Mouse (Mus musculus) liver, embryonic 14.5 days (tissue): ENCODE results near the gene Kntc1. TPM values are rescaled to one million over a fixed set of nuclear protein-coding genes. Genes with fewer than 3 reads are reported as not detected.

Source experiments
- ATAC-seq: fragments of 200-750 bp; cut with Nextera tagmentation; 2 replicates; pipeline ENCODE4 v1.8.0; 2017; ENCODE audit warnings: moderate number of reproducible peaks, mild to moderate bottlenecking, moderate library complexity; ENCODE audit not compliant: insufficient read depth
- DNase-seq, 3 experiments: peaks; one replicate each; pipeline ENCODE4 v3.0.0-alpha.2; 2012 to 2013; ENCODE audit warnings: low read depth in 3 of 3, low spot score in 3 of 3
- H3K27ac ChIP-seq: fragments of 300-500 bp; sonication (generic); 2 replicates; pipeline ENCODE4 v1.5.1; 2014; ENCODE audit warnings: moderate library complexity, mild to moderate bottlenecking, control low read depth, inconsistent platforms
- H3K27me3 ChIP-seq: fragments of 300-500 bp; sonication (generic); 2 replicates; pipeline ENCODE4 v1.6.1; 2014; ENCODE audit warnings: mild to moderate bottlenecking, low read length, moderate library complexity; ENCODE audit not compliant: control insufficient read depth, insufficient read depth
- H3K36me3 ChIP-seq: fragments of 300-500 bp; sonication (generic); replicated peaks from 2 replicates; pipeline ENCODE4 v1.6.1; 2014; ENCODE audit warnings: low read depth; ENCODE audit not compliant: control insufficient read depth, insufficient read depth
- H3K4me1 ChIP-seq, 2 experiments: fragments of 200-500 bp in 1 of 2; fragments of 300-500 bp in 1 of 2; sonication (generic) in 1 of 2; replicated peaks; 2 replicates each; pipeline ENCODE4 v1.6.1; 2012 to 2014; ENCODE audit warnings: antibody characterized with exemption in 1 of 2, inconsistent platforms in 1 of 2, low read length in 1 of 2; ENCODE audit not compliant: control insufficient read depth in 2 of 2, insufficient read depth in 2 of 2
- H3K4me2 ChIP-seq: fragments of 300-500 bp; sonication (generic); 2 replicates; pipeline ENCODE4 v1.6.1; 2014; ENCODE audit warnings: low read depth, mild to moderate bottlenecking, control low read depth, moderate library complexity
- H3K4me3 ChIP-seq, 2 experiments: fragments of 200-500 bp in 1 of 2; fragments of 300-500 bp in 1 of 2; sonication (generic) in 1 of 2; 2 replicates each; pipeline ENCODE4 v1.5.1; 2012 to 2014; ENCODE audit warnings: low read depth in 2 of 2, low read length in 2 of 2, mild to moderate bottlenecking in 2 of 2, control low read depth in 1 of 2, inconsistent platforms in 1 of 2, moderate library complexity in 1 of 2; ENCODE audit not compliant: insufficient read depth in 1 of 2
- H3K9ac ChIP-seq: fragments of 300-500 bp; sonication (generic); replicated peaks from 2 replicates; pipeline ENCODE4 v1.6.1; 2014; ENCODE audit warnings: mild to moderate bottlenecking, control low read depth, moderate library complexity
- H3K9me3 ChIP-seq: fragments of 300-500 bp; sonication (generic); 2 replicates; pipeline ENCODE4 v1.6.1; 2016; ENCODE audit warnings: low read length, mixed read lengths; ENCODE audit not compliant: control insufficient read depth
- CTCF ChIP-seq: IDR thresholded peaks from 2 replicates; pipeline ENCODE4 v1.5.1; 2016; ENCODE audit warnings: antibody characterized with exemption, low read depth, control low read depth
- EP300 ChIP-seq: IDR thresholded peaks from 2 replicates; pipeline ENCODE4 v1.6.1; 2016; ENCODE audit warnings: antibody characterized with exemption, low read depth
- WGBS: fragments of 180-500 bp; shearing (Covaris S2); extraction: QIAGEN DNeasy Blood & Tissue Kit; methylation state at CpG from one replicate; pipeline ENCODE4 v1.1.7; 2014; ENCODE audit not compliant: insufficient replicate concordance; 5-methylcytosine and 5-hydroxymethylcytosine counted together
- polyA plus RNA-seq, 2 experiments: library from polyadenylated mRNA; depleted of rRNA in 1 of 2; stranded (reverse) in 1 of 2; unstranded in 1 of 2; fragments of >200 nt; fragmentation: Nextera tagmentation in 1 of 2; extraction: Ambion mirVana in 1 of 2; gene quantifications; 2 replicates each; pipeline versions ENCODE4 v1.2.1 to v1.2.3; 2012 to 2014

Kntc1 gene
- polyA plus RNA-seq, 2 experiments = 21.0 to 22.2 TPM

- no peak for ATAC-seq
These were observed 113.1 kb downstream of the Kntc1 start for GRCm38 (mm10) chr5:123862374-123863350.

GRCm38 (mm10) chr5:123863934-123864333, 114.4 kb downstream of the Kntc1 start:
- no peak overlapping the region for H3K4me2 ChIP-seq
- no peak overlapping the region for H3K27ac ChIP-seq
- ATAC-seq = no peak
- 81% methylated on average over 14 of the region's 14 CpGs for WGBS
- H3K9ac ChIP-seq = no peak overlapping the region
- H3K27me3 ChIP-seq = no peaks in the 10 kb centered on the region
- TF ChIP-seq EP300 (no peak), CTCF (no peak)
- H3K36me3 ChIP-seq = no peaks in the 10 kb centered on the region
- H3K9me3 ChIP-seq = no peaks in the 10 kb centered on the region
- H3K4me1 ChIP-seq = peaks cover 0 to 5% of the 10 kb centered on the region in 2 experiments; a peak in 2 of 4 replicates
- no peak overlapping the region for H3K4me3 ChIP-seq
- no peak for DNase-seq

More at GRCm38 (mm10) chr5:123862374-123863350, 113.1 kb downstream of the Kntc1 start:
- Histone ChIP-seq H3K9me3 (no peaks in the 10 kb centered on the region), H3K9ac (no peak overlapping the region), H3K4me2 (peak overlapping the region; percentile 38), H3K36me3 (no peaks in the 10 kb centered on the region), H3K4me3 (no peak overlapping the region), H3K27ac (no peak overlapping the region), H3K27me3 (no peaks in the 10 kb centered on the region), H3K4me1 (peaks cover 0 to 8% of the 10 kb centered on the region in 2 experiments; a peak in 2 of 4 replicates)
- TF ChIP-seq EP300 = no peak
- no peak for TF ChIP-seq CTCF
- 58% methylated on average over 15 of the region's 15 CpGs for WGBS
- DNase-seq = no peak

DNA sequence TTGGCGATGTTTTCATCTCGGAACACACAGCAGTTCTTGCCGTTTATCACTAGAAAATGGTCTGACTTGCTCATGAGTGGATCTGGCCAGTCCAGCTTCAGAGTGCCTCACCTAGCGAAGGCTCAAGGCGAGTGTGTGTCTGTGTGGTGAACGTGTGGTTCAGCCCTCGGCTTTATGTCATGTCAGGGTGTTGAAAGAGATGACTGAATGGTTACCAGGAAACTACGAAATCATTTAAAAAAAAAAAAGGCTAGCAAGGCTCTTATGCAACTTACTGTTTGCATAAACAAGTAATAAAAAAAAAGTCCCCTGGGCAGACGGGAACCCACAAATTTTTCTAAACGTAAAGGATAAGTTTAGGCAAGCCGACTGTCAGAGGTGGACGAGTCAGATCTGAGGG, 115.8 kb downstream of the Kntc1 start, which contains the start of gene Hcar2:
TSS of gene Hcar2 (minus strand) at position 135 of the 400 bp plus-strand sequence.
- TF ChIP-seq CTCF (no peak), EP300 (no peak)
- H3K9me3 ChIP-seq = no peaks in the 10 kb centered on the region
- ATAC-seq (no peak), DNase-seq (no peak)
- no peak within 1 kb of the TSS for H3K4me3 ChIP-seq
- no peak within 1 kb of the TSS for H3K27ac ChIP-seq
- WGBS = 63% methylated on average over 12 of the region's 12 CpGs
- H3K4me1 ChIP-seq = peaks cover 0 to 5% of the 10 kb centered on the region in 2 experiments; a peak in 2 of 4 replicates
- no peaks in the 10 kb centered on the region for H3K36me3 ChIP-seq
- H3K27me3 ChIP-seq = no peaks in the 10 kb centered on the region
- H3K9ac ChIP-seq = no peak within 1 kb of the TSS
- no peak within 1 kb of the TSS for H3K4me2 ChIP-seq

DNA sequence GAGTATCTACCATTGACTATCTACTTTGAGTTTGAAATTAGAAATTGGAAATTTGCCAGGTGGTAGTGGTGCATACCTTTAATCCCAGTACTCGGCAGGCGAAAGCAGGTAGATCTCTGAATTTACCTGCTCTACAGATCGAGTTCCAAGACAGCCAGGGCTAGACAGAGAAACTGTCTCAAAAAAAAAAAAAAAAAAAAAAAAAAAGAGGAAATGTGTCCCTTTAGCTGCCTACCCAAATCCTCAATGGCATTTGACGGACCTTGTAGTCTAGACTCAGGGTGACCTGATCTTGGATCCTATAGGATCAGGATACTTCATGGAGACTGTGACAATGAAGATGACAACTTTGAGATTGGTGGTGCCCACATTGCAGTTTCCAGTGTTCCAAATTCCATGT, 116.9 kb downstream of the Kntc1 start:
- H3K4me1 ChIP-seq = peaks cover 0 to 5% of the 10 kb centered on the region in 2 experiments; a peak in 2 of 4 replicates
- no peak overlapping the region for H3K27ac ChIP-seq
- no peak for ATAC-seq
- no peak for DNase-seq
- H3K4me2 ChIP-seq = no peak overlapping the region
- H3K36me3 ChIP-seq = no peaks in the 10 kb centered on the region
- no peak overlapping the region for H3K4me3 ChIP-seq
- 61% methylated on average over 4 of the region's 4 CpGs for WGBS
- H3K27me3 ChIP-seq = no peaks in the 10 kb centered on the region
- H3K9me3 ChIP-seq = no peaks in the 10 kb centered on the region
- no peak overlapping the region for H3K9ac ChIP-seq
- no peak for TF ChIP-seq EP300
- no peak for TF ChIP-seq CTCF

DNA sequence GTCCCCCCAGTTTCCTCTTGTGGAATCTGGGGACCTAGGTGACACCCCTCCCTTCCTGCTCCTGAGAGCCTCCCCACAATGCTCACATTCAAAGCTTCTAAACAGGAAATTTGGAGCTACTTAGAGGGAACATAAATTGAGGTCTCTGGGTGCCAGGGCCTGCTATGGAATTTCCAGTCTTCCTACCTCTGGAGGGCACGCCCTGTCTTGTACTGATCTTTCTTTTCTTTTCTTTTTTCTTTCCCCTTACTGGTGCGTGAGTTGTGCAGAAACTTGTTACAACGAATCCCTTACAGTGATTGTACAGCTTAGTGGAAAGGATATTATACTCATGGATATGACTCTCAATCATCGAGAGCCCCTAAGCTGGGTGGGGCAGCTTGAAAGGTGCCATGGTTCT, 120.1 kb downstream of the Kntc1 start:
- Histone ChIP-seq H3K9ac (no peak overlapping the region), H3K4me2 (no peak overlapping the region), H3K27ac (no peak overlapping the region), H3K27me3 (no peaks in the 10 kb centered on the region), H3K4me1 (peaks cover 0 to 3% of the 10 kb centered on the region in 2 experiments; a peak in 2 of 4 replicates), H3K9me3 (no peaks in the 10 kb centered on the region), H3K36me3 (no peaks in the 10 kb centered on the region), H3K4me3 (no peak overlapping the region)
- 71% methylated on average over 4 of the region's 4 CpGs for WGBS
- ATAC-seq (no peak), DNase-seq (no peak)
- no peak for TF ChIP-seq EP300
- no peak for TF ChIP-seq CTCF

Other genes with a start within 250 kb of the Kntc1 start
- gene B3gnt4, start 239.3 kb upstream of the Kntc1 start, polyA plus RNA-seq (2012; rRNA removed) = not detected in 2 replicates
- 0.10 TPM in 1 of 2 replicates, not detected in the other for gene B3gnt4, start 239.3 kb upstream of the Kntc1 start, polyA plus RNA-seq (2014; fragmentation: Nextera tagmentation; extraction: Ambion mirVana)
- 31.2 and 35.4 TPM in 2 replicates for gene Diablo, start 225.5 kb upstream of the Kntc1 start, polyA plus RNA-seq (2012; rRNA removed)
- gene Diablo, start 225.5 kb upstream of the Kntc1 start, polyA plus RNA-seq (2014; fragmentation: Nextera tagmentation; extraction: Ambion mirVana) = 55.9 and 62.1 TPM in 2 replicates
- 0.28 and 0.44 TPM in 2 replicates for gene Gm49027, start 224.2 kb upstream of the Kntc1 start, polyA plus RNA-seq (2012; rRNA removed)
- 0.10 and 0.22 TPM in 2 replicates for gene Gm49027, start 224.2 kb upstream of the Kntc1 start, polyA plus RNA-seq (2014; fragmentation: Nextera tagmentation; extraction: Ambion mirVana)
- 7.3 and 10.1 TPM in 2 replicates for gene Vps33a, start 176.7 kb upstream of the Kntc1 start, polyA plus RNA-seq (2012; rRNA removed)
- 15.5 and 20.6 TPM in 2 replicates for gene Vps33a, start 176.7 kb upstream of the Kntc1 start, polyA plus RNA-seq (2014; fragmentation: Nextera tagmentation; extraction: Ambion mirVana)
- gene Clip1, start 65.1 kb upstream of the Kntc1 start, polyA plus RNA-seq (2012; rRNA removed) = 3.9 and 6.1 TPM in 2 replicates
- gene Clip1, start 65.1 kb upstream of the Kntc1 start, polyA plus RNA-seq (2014; fragmentation: Nextera tagmentation; extraction: Ambion mirVana) = 6.6 and 9.1 TPM in 2 replicates
- 22.7 and 24.2 TPM in 2 replicates for gene Zcchc8, start 28.6 kb upstream of the Kntc1 start, polyA plus RNA-seq (2012; rRNA removed)
- 30.0 and 33.5 TPM in 2 replicates for gene Zcchc8, start 28.6 kb upstream of the Kntc1 start, polyA plus RNA-seq (2014; fragmentation: Nextera tagmentation; extraction: Ambion mirVana)
- gene Rsrc2, start 302 bp upstream of the Kntc1 start, polyA plus RNA-seq (2012; rRNA removed) = 14.9 and 34.7 TPM in 2 replicates
- 36.7 and 38.9 TPM in 2 replicates for gene Rsrc2, start 302 bp upstream of the Kntc1 start, polyA plus RNA-seq (2014; fragmentation: Nextera tagmentation; extraction: Ambion mirVana)
- 0.20 and 0.22 TPM in 2 replicates for gene Hcar2, start 115.8 kb downstream of the Kntc1 start, polyA plus RNA-seq (2012; rRNA removed)
- 0.11 and 0.42 TPM in 2 replicates for gene Hcar2, start 115.8 kb downstream of the Kntc1 start, polyA plus RNA-seq (2014; fragmentation: Nextera tagmentation; extraction: Ambion mirVana)
- gene Hcar1, start 130.3 kb downstream of the Kntc1 start, polyA plus RNA-seq (2012; rRNA removed) = 0.06 and 0.08 TPM in 2 replicates
- 0.08 and 0.10 TPM in 2 replicates for gene Hcar1, start 130.3 kb downstream of the Kntc1 start, polyA plus RNA-seq (2014; fragmentation: Nextera tagmentation; extraction: Ambion mirVana)
- 8.8 and 17.5 TPM in 2 replicates for gene Denr, start 157.5 kb downstream of the Kntc1 start, polyA plus RNA-seq (2012; rRNA removed)
- 43.0 and 50.0 TPM in 2 replicates for gene Denr, start 157.5 kb downstream of the Kntc1 start, polyA plus RNA-seq (2014; fragmentation: Nextera tagmentation; extraction: Ambion mirVana)
- gene Gm43518, start 177.7 kb downstream of the Kntc1 start, polyA plus RNA-seq (2012; rRNA removed) = 0.14 and 0.63 TPM in 2 replicates
- gene Gm43518, start 177.7 kb downstream of the Kntc1 start, polyA plus RNA-seq (2014; fragmentation: Nextera tagmentation; extraction: Ambion mirVana) = 0.60 TPM in 1 of 2 replicates, not detected in the other
- 2.0 and 2.7 TPM in 2 replicates for gene Ccdc62, start 181.0 kb downstream of the Kntc1 start, polyA plus RNA-seq (2012; rRNA removed)
- gene Ccdc62, start 181.0 kb downstream of the Kntc1 start, polyA plus RNA-seq (2014; fragmentation: Nextera tagmentation; extraction: Ambion mirVana) = 3.4 and 3.7 TPM in 2 replicates
- gene Hip1r, start 223.9 kb downstream of the Kntc1 start, polyA plus RNA-seq (2012; rRNA removed) = 6.4 and 7.6 TPM in 2 replicates
- gene Hip1r, start 223.9 kb downstream of the Kntc1 start, polyA plus RNA-seq (2014; fragmentation: Nextera tagmentation; extraction: Ambion mirVana) = 6.2 and 7.2 TPM in 2 replicates